Mouse (Mus musculus): ENCODE measurements around the gene Ugt2a2. TPM values are rescaled to one million over a fixed set of nuclear protein-coding genes. Genes with fewer than 3 reads are reported as not detected.
"Not testable (repeated sequence)": the region's sequence is repeated elsewhere in the genome, so short reads cannot be mapped to it uniquely, and the experiment has no call there.

Gene Ugt2a2
- not detected in 2 replicates for polyA plus RNA-seq (2016; fragmentation: Nextera tagmentation; extraction: Ambion mirVana)

- Histone ChIP-seq H3K4me1 (no peaks in the 10 kb centered on the region), H3K9me3 (no peaks in the 10 kb centered on the region), H3K36me3 (no peaks in the 10 kb centered on the region), H3K27me3 (ENCODE audit: insufficient read depth, poor library complexity, severe bottlenecking) (no peaks in the 10 kb centered on the region), H3K4me3 (no peak within 1 kb of the TSS), H3K27ac (no peak within 1 kb of the TSS)
- no peak for DNase-seq (ENCODE audit: low spot score)
- WGBS = 78% methylated on average over 5 of the region's 5 CpGs
Measured at GRCm38 (mm10) chr5:87482160-87482559, at the start of gene Ugt2a2. TSS of gene Ugt2a2 (minus strand) at chr5:87482260.

DNA sequence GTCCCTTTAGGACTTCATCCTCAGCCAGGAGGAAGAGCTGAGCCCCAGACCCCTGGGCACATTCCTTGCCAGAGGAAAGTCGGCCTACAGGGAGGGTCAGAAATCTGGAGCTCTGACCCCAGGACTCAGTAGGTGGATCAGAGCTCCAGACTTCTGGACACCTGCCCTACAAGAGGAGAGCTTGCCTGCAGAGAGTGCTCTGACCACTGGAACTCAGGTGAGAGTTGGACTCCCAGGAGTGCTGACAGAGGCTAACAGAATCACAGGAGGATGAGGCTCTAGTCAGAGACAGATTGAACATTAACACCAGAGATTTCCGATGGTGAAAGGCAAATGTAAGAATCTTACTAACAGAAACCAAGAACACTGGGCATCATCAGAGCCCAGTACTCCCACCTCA is 41.5 kb upstream of the Ugt2a2 start:
- H3K27me3 ChIP-seq (ENCODE audit: insufficient read depth, poor library complexity, severe bottlenecking); H3K36me3 ChIP-seq; DNase-seq (ENCODE audit: low spot score); H3K4me3 ChIP-seq; H3K27ac ChIP-seq; H3K9me3 ChIP-seq; H3K4me1 ChIP-seq: not testable (repeated sequence)
- 83% methylated on average over 2 of the region's 2 CpGs for WGBS

- no peak overlapping the region for H3K4me3 ChIP-seq
- H3K27me3 ChIP-seq (ENCODE audit: insufficient read depth, poor library complexity, severe bottlenecking) = no peaks in the 10 kb centered on the region
- no peaks in the 10 kb centered on the region for H3K4me1 ChIP-seq
- H3K27ac ChIP-seq = no peak overlapping the region
- H3K36me3 ChIP-seq = no peaks in the 10 kb centered on the region
- WGBS = 60% methylated on average over 4 of the region's 4 CpGs
- DNase-seq (ENCODE audit: low spot score) = no peak
- H3K9me3 ChIP-seq = no peaks in the 10 kb centered on the region
Measured at GRCm38 (mm10) chr5:87505776-87506458, 23.9 kb upstream of the Ugt2a2 start.

DNA sequence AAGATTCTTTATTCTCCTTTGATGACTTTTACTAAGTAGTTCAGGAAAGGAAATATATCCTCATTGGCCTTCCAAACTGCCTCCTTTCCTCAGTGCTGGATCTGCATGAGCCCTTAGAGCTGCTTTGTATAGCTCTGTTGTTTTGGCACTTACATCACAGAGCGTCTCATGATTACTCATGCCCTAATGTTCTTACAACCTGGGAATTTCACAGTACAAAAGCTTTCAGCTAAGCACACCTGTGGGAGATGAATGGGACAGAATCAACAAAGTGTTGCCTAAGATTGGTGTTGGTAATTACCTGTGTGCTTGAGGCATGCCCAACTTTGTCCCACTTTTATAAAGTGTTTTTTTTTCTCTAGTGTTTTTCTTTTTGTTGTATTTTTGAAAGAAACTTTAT is 20.6 kb upstream of the Ugt2a2 start:
- Histone ChIP-seq H3K9me3 (no peaks in the 10 kb centered on the region), H3K4me1 (no peaks in the 10 kb centered on the region), H3K27ac (no peak overlapping the region), H3K4me3 (no peak overlapping the region), H3K27me3 (ENCODE audit: insufficient read depth, poor library complexity, severe bottlenecking) (no peaks in the 10 kb centered on the region), H3K36me3 (no peaks in the 10 kb centered on the region)
- WGBS = 68% methylated on average over 1 of the region's 1 CpGs
- DNase-seq (ENCODE audit: low spot score) = no peak

DNA sequence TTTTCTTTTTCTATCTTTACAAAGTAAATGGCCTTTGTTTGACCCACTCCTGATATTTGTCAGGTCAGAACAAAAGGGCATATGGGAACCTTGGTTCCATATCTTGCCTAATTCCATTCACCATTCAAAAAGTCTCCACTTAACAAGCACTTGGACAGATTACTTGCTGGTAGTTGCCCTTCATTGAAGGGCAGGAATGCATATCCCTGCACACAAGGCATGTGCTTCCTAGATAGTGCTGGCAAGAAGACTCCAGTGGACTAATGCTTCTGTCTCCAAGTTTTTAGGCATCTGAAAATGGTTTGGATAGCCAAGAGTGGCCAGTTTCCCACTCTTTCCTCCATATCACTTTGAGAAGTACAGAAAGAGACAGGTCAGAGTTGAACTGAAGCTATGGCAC is 17.3 kb upstream of the Ugt2a2 start:
- no peak overlapping the region for H3K27ac ChIP-seq
- H3K4me1 ChIP-seq = no peaks in the 10 kb centered on the region
- H3K27me3 ChIP-seq (ENCODE audit: insufficient read depth, poor library complexity, severe bottlenecking) = no peaks in the 10 kb centered on the region
- no peaks in the 10 kb centered on the region for H3K36me3 ChIP-seq
- no peak overlapping the region for H3K4me3 ChIP-seq
- no peak for DNase-seq (ENCODE audit: low spot score)
- no peaks in the 10 kb centered on the region for H3K9me3 ChIP-seq

GRCm38 (mm10) chr5:87498936-87499335 is 16.9 kb upstream of the Ugt2a2 start:
- Histone ChIP-seq H3K27ac (no peak overlapping the region), H3K36me3 (no peaks in the 10 kb centered on the region)
- no peak for DNase-seq (ENCODE audit: low spot score)

DNA sequence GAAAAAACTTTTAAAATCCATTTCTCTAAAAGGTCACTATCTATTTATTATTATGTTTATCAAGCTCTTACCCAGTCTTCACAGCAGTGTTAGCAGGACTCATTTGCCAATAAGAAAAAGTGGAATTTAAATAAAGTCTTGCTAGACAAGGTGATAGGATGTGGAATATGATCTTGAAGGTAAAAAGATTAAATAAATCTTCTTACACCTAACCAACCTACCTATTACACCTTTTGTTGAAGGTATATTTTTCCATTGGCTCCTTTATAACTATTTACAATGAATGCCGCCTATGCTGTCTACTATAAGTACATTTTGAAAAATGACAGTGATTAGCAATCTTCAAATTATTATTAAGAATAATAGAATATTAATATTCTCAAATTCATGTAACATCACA is 8.7 kb upstream of the Ugt2a2 start, which contains the start of gene Ugt2a1:
TSS of gene Ugt2a1 (minus strand) at position 101 of the 400 bp plus-strand sequence.
- no peaks in the 10 kb centered on the region for H3K27me3 ChIP-seq (ENCODE audit: insufficient read depth, poor library complexity, severe bottlenecking)
- H3K4me1 ChIP-seq = no peaks in the 10 kb centered on the region
- no peak for DNase-seq (ENCODE audit: low spot score)
- H3K36me3 ChIP-seq = no peaks in the 10 kb centered on the region
- H3K27ac ChIP-seq = no peak within 1 kb of the TSS
- no peaks in the 10 kb centered on the region for H3K9me3 ChIP-seq
- H3K4me3 ChIP-seq = no peak within 1 kb of the TSS
- WGBS = 80% methylated on average over 1 of the region's 1 CpGs

More at GRCm38 (mm10) chr5:87498936-87499335, 16.9 kb upstream of the Ugt2a2 start:
- H3K4me3 ChIP-seq = no peak overlapping the region
- no peaks in the 10 kb centered on the region for H3K27me3 ChIP-seq (ENCODE audit: insufficient read depth, poor library complexity, severe bottlenecking)
- no peaks in the 10 kb centered on the region for H3K9me3 ChIP-seq
- no peaks in the 10 kb centered on the region for H3K4me1 ChIP-seq

DNA sequence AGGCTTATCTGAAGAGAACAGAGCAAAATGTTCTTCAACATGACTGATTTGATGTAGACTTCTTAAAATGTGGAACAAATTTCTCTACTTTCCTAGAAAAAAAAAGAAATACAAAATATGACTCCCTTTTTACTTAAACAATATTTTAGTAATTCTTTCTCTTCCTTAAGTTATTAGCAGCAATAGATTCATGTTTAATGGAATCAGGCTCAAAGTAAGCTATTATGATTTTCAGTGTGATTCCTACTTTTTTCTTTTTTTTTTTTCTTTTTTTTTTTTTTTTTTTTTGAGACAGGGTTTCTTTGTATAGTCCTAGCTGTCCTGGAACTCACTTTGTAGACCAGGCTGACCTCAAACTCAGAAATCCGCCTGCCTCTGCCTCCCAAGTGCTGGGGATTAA is 4.6 kb upstream of the Ugt2a2 start, which contains the start of gene Gm43638:
TSS of gene Gm43638 (minus strand) at position 101 of the 400 bp plus-strand sequence.
- H3K27me3 ChIP-seq (ENCODE audit: insufficient read depth, poor library complexity, severe bottlenecking); DNase-seq (ENCODE audit: low spot score); H3K36me3 ChIP-seq; H3K4me1 ChIP-seq; H3K4me3 ChIP-seq; H3K9me3 ChIP-seq; H3K27ac ChIP-seq: not testable (repeated sequence)
- 80% methylated on average over 1 of the region's 1 CpGs for WGBS

GRCm38 (mm10) chr5:87458810-87459209 is 23.2 kb downstream of the Ugt2a2 start:
- no peaks in the 10 kb centered on the region for H3K4me1 ChIP-seq
- no peak overlapping the region for H3K27ac ChIP-seq
- no peaks in the 10 kb centered on the region for H3K27me3 ChIP-seq (ENCODE audit: insufficient read depth, poor library complexity, severe bottlenecking)
- H3K36me3 ChIP-seq = no peaks in the 10 kb centered on the region
- WGBS = 46% methylated on average over 1 of the region's 1 CpGs
- no peak for DNase-seq (ENCODE audit: low spot score)
- no peak overlapping the region for H3K4me3 ChIP-seq
- H3K9me3 ChIP-seq = no peaks in the 10 kb centered on the region

DNA sequence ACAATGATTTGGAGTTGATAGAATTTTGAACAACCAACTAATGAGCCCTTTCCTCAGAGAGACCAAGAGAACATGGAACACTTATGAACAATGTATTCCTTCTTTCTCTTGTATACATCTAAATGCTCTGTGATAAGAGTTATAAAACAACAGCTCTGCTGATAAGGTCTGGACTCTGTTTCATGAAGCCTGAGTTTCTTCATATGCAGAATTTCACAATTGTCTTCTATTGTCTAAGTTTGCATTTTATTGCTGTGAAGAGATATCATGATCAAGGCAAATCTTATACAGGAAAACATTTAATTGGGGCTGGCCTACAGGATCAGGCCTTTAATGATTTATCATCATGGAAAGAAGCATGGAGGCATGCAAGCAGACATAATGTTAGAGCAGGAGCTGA is 24.4 kb downstream of the Ugt2a2 start:
- Histone ChIP-seq H3K9me3 (no peaks in the 10 kb centered on the region), H3K27ac (no peak overlapping the region), H3K27me3 (ENCODE audit: insufficient read depth, poor library complexity, severe bottlenecking) (no peaks in the 10 kb centered on the region), H3K4me1 (no peaks in the 10 kb centered on the region), H3K36me3 (no peaks in the 10 kb centered on the region), H3K4me3 (no peak overlapping the region)
- DNase-seq (ENCODE audit: low spot score) = no peak

GRCm38 (mm10) chr5:87456216-87456850 is 25.7 kb downstream of the Ugt2a2 start:
- Histone ChIP-seq H3K4me1 (no peaks in the 10 kb centered on the region), H3K4me3 (no peak overlapping the region), H3K27ac (no peak overlapping the region), H3K9me3 (no peaks in the 10 kb centered on the region), H3K36me3 (no peaks in the 10 kb centered on the region), H3K27me3 (ENCODE audit: insufficient read depth, poor library complexity, severe bottlenecking) (no peaks in the 10 kb centered on the region)
- no peak for DNase-seq (ENCODE audit: low spot score)
- WGBS = 86% methylated on average over 3 of the region's 3 CpGs

GRCm38 (mm10) chr5:87455519-87455918 is 26.5 kb downstream of the Ugt2a2 start:
- Histone ChIP-seq H3K4me3 (no peak overlapping the region), H3K27ac (no peak overlapping the region), H3K9me3 (no peaks in the 10 kb centered on the region), H3K36me3 (no peaks in the 10 kb centered on the region), H3K4me1 (no peaks in the 10 kb centered on the region), H3K27me3 (ENCODE audit: insufficient read depth, poor library complexity, severe bottlenecking) (no peaks in the 10 kb centered on the region)
- DNase-seq (ENCODE audit: low spot score) = no peak

- H3K4me3 ChIP-seq; H3K36me3 ChIP-seq; H3K9me3 ChIP-seq; DNase-seq (ENCODE audit: low spot score); H3K27me3 ChIP-seq (ENCODE audit: insufficient read depth, poor library complexity, severe bottlenecking); H3K27ac ChIP-seq; H3K4me1 ChIP-seq: not testable (repeated sequence)
- WGBS = 81% methylated on average over 3 of the region's 5 CpGs
Measured at GRCm38 (mm10) chr5:87452514-87452913, 29.5 kb downstream of the Ugt2a2 start.

DNA sequence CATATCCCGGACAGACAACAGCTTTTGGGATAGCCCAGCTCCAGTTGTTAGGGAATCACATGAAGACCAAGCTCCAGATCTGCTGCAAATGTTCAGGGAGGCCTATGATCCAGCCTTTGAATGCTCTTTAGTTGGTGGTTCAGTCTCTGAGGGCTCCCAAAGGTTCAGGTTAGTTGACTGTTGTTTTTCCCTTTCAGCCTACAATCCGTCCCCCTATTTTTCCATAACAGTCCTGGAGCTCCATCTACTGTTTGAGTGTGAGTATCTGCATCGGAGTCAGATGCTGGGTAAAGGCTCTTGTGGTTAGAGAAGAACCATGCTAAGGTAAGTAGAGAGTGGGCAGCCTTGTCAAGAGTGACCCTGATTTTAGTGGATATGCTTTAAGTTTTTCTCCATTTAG is 45.8 kb downstream of the Ugt2a2 start:
- no peaks in the 10 kb centered on the region for H3K27me3 ChIP-seq (ENCODE audit: insufficient read depth, poor library complexity, severe bottlenecking)
- no peaks in the 10 kb centered on the region for H3K9me3 ChIP-seq
- no peak overlapping the region for H3K27ac ChIP-seq
- 41% methylated on average over 3 of the region's 3 CpGs for WGBS
- H3K4me1 ChIP-seq = no peaks in the 10 kb centered on the region
- no peak for DNase-seq (ENCODE audit: low spot score)
- H3K36me3 ChIP-seq = no peaks in the 10 kb centered on the region
- no peak overlapping the region for H3K4me3 ChIP-seq

Measured in heart, embryonic 10.5 days (tissue).